Mouse (Mus musculus): ENCODE data around the gene Tmem59l. TPM values are rescaled to one million over a fixed set of nuclear protein-coding genes. Genes with fewer than 3 reads are reported as not detected.

Tmem59l gene
- polyA plus RNA-seq, 1 experiment from 2014 or later: 3.7 TPM

- no peak for DNase-seq (ENCODE audit: low spot score)
- Histone ChIP-seq H3K4me2 (ENCODE audit: low read length) (peak overlapping the region; percentile 81), H3K4me3 (ENCODE audit: low read depth, low read length) (no peak overlapping the region), H3K36me3 (ENCODE audit: control insufficient read depth, insufficient read depth, low read length) (no peaks in the 10 kb centered on the region), H3K9ac (ENCODE audit: low read length) (no peak overlapping the region), H3K4me1 (replicated peaks; ENCODE audit: control insufficient read depth, insufficient read depth, low read length) (peaks cover 8% of the 10 kb centered on the region), H3K9me3 (ENCODE audit: control insufficient read depth, low read length) (no peaks in the 10 kb centered on the region), H3K27ac (ENCODE audit: low read depth) (no peak overlapping the region), H3K27me3 (replicated peaks; ENCODE audit: control insufficient read depth, insufficient read depth, low read length) (no peaks in the 10 kb centered on the region)
- no peak for ATAC-seq (replicated peaks; ENCODE audit: low FRiP score, low TSS enrichment, low read depth)
- WGBS: 82% methylated on average over 2 of the region's 2 CpGs
Observed at GRCm38 (mm10) chr8:70438423-70438822, 48.7 kb downstream of the Tmem59l start.

GRCm38 (mm10) chr8:70435156-70435555, 52.0 kb downstream of the Tmem59l start:
- Histone ChIP-seq H3K4me1 (replicated peaks; ENCODE audit: control insufficient read depth, insufficient read depth, low read length) (peaks cover 8% of the 10 kb centered on the region), H3K9me3 (ENCODE audit: control insufficient read depth, low read length) (no peaks in the 10 kb centered on the region), H3K27ac (ENCODE audit: low read depth) (no peak overlapping the region), H3K4me3 (ENCODE audit: low read depth, low read length) (no peak overlapping the region), H3K4me2 (ENCODE audit: low read length) (no peak overlapping the region), H3K36me3 (ENCODE audit: control insufficient read depth, insufficient read depth, low read length) (no peaks in the 10 kb centered on the region), H3K27me3 (replicated peaks; ENCODE audit: control insufficient read depth, insufficient read depth, low read length) (no peaks in the 10 kb centered on the region), H3K9ac (ENCODE audit: low read length) (no peak overlapping the region)
- no peak for DNase-seq (ENCODE audit: low spot score)
- 92% methylated on average over 5 of the region's 5 CpGs for WGBS
- no peak for ATAC-seq (replicated peaks; ENCODE audit: low FRiP score, low TSS enrichment, low read depth)

Other genes with a start within 250 kb of the Tmem59l start
- gene Homer3, start 204.5 kb downstream of the Tmem59l start, polyA plus RNA-seq (2014; fragmentation: Nextera tagmentation; extraction: Ambion mirVana): 33.5 and 34.7 TPM in 2 replicates
- 47.5 and 49.7 TPM in 2 replicates for gene Ddx49, start 184.9 kb downstream of the Tmem59l start, polyA plus RNA-seq (2014; fragmentation: Nextera tagmentation; extraction: Ambion mirVana)
- gene Cope, start 184.8 kb downstream of the Tmem59l start, polyA plus RNA-seq (2014; fragmentation: Nextera tagmentation; extraction: Ambion mirVana): 331 and 336 TPM in 2 replicates
- gene Cers1, start 171.6 kb downstream of the Tmem59l start, polyA plus RNA-seq (2014; fragmentation: Nextera tagmentation; extraction: Ambion mirVana): 4.3 and 4.6 TPM in 2 replicates
- 1.8 and 2.1 TPM in 2 replicates for gene Gdf1, start 157.5 kb downstream of the Tmem59l start, polyA plus RNA-seq (2014; fragmentation: Nextera tagmentation; extraction: Ambion mirVana)
- gene Upf1, start 134.1 kb downstream of the Tmem59l start, polyA plus RNA-seq (2014; fragmentation: Nextera tagmentation; extraction: Ambion mirVana): 16.6 and 19.4 TPM in 2 replicates
- gene Comp, start 113.8 kb downstream of the Tmem59l start, polyA plus RNA-seq (2014; fragmentation: Nextera tagmentation; extraction: Ambion mirVana): 0.44 and 0.77 TPM in 2 replicates
- gene Crtc1, start 47.8 kb downstream of the Tmem59l start, polyA plus RNA-seq (2014; fragmentation: Nextera tagmentation; extraction: Ambion mirVana): 18.0 and 23.4 TPM in 2 replicates
- 19.5 and 21.2 TPM in 2 replicates for gene Klhl26, start 10.4 kb downstream of the Tmem59l start, polyA plus RNA-seq (2014; fragmentation: Nextera tagmentation; extraction: Ambion mirVana)
- gene Crlf1, start 5.8 kb upstream of the Tmem59l start, polyA plus RNA-seq (2014; fragmentation: Nextera tagmentation; extraction: Ambion mirVana): 1.4 and 1.9 TPM in 2 replicates
- gene Rex1bd, start 19.4 kb upstream of the Tmem59l start, polyA plus RNA-seq (2014; fragmentation: Nextera tagmentation; extraction: Ambion mirVana): 130 and 136 TPM in 2 replicates
- 1,195 and 1,247 TPM in 2 replicates for gene Uba52, start 23.4 kb upstream of the Tmem59l start, polyA plus RNA-seq (2014; fragmentation: Nextera tagmentation; extraction: Ambion mirVana)
- gene Fkbp8, start 40.4 kb upstream of the Tmem59l start, polyA plus RNA-seq (2014; fragmentation: Nextera tagmentation; extraction: Ambion mirVana): 271 and 278 TPM in 2 replicates
- 71.1 and 77.6 TPM in 2 replicates for gene Kxd1, start 40.6 kb upstream of the Tmem59l start, polyA plus RNA-seq (2014; fragmentation: Nextera tagmentation; extraction: Ambion mirVana)
- gene Ell, start 52.1 kb upstream of the Tmem59l start, polyA plus RNA-seq (2014; fragmentation: Nextera tagmentation; extraction: Ambion mirVana): 16.6 and 18.5 TPM in 2 replicates
- gene Isyna1, start 107.0 kb upstream of the Tmem59l start, polyA plus RNA-seq (2014; fragmentation: Nextera tagmentation; extraction: Ambion mirVana): 86.8 and 106 TPM in 2 replicates
- 124 and 125 TPM in 2 replicates for gene Ssbp4, start 121.5 kb upstream of the Tmem59l start, polyA plus RNA-seq (2014; fragmentation: Nextera tagmentation; extraction: Ambion mirVana)
- gene Lrrc25, start 128.8 kb upstream of the Tmem59l start, polyA plus RNA-seq (2014; fragmentation: Nextera tagmentation; extraction: Ambion mirVana): 1.2 and 2.0 TPM in 2 replicates
- 0.55 and 1.1 TPM in 2 replicates for gene Gdf15, start 145.1 kb upstream of the Tmem59l start, polyA plus RNA-seq (2014; fragmentation: Nextera tagmentation; extraction: Ambion mirVana)
- 65.5 and 65.9 TPM in 2 replicates for gene Pgpep1, start 173.0 kb upstream of the Tmem59l start, polyA plus RNA-seq (2014; fragmentation: Nextera tagmentation; extraction: Ambion mirVana)
- gene Lsm4, start 185.9 kb upstream of the Tmem59l start, polyA plus RNA-seq (2014; fragmentation: Nextera tagmentation; extraction: Ambion mirVana): 290 and 307 TPM in 2 replicates
- gene Jund, start 211.6 kb upstream of the Tmem59l start, polyA plus RNA-seq (2014; fragmentation: Nextera tagmentation; extraction: Ambion mirVana): 94.0 and 114 TPM in 2 replicates
- gene Iqcn, start 216.1 kb upstream of the Tmem59l start, polyA plus RNA-seq (2014; fragmentation: Nextera tagmentation; extraction: Ambion mirVana): 0.05 TPM in 2 replicates
- 0.67 and 0.88 TPM in 2 replicates for gene Gm3336, start 231.2 kb upstream of the Tmem59l start, polyA plus RNA-seq (2014; fragmentation: Nextera tagmentation; extraction: Ambion mirVana)
- gene Pde4c, start 236.4 kb upstream of the Tmem59l start, polyA plus RNA-seq (2014; fragmentation: Nextera tagmentation; extraction: Ambion mirVana): 0.39 and 0.42 TPM in 2 replicates